Mouse (Mus musculus) E14TG2a.4 (cell line): Measurements from ENCODE around the gene Tbx19.
A peak's percentile ranks its signal among the peaks of the same experiment; 100 is the strongest.

Experiments used
- H3K27me3 ChIP-seq: 2 replicates; pipeline ENCODE4 v1.6.1; 2014; ENCODE audit warnings: low read length, control low read depth; ENCODE audit not compliant: insufficient read depth
- H3K36me3 ChIP-seq: 2 replicates; pipeline ENCODE4 v1.6.1; 2014; ENCODE audit warnings: low read length, control low read depth; ENCODE audit not compliant: insufficient read depth
- H3K4me1 ChIP-seq: replicated peaks from 2 replicates; pipeline ENCODE4 v1.6.1; 2014; ENCODE audit warnings: low read depth, low read length, control low read depth
- H3K4me3 ChIP-seq: replicated peaks from 2 replicates; pipeline ENCODE4 v1.5.1; 2014; ENCODE audit warnings: mild to moderate bottlenecking, low read length
- H3K9me3 ChIP-seq: 2 replicates; pipeline ENCODE4 v1.6.1; 2014; ENCODE audit warnings: low read length, control low read depth
- CTCF ChIP-seq: conservative IDR thresholded peaks from 2 replicates; pipeline ENCODE4 v1.5.1; 2014; ENCODE audit warnings: low read length
- NANOG ChIP-seq: IDR thresholded peaks from 2 replicates; pipeline ENCODE4 v1.6.1; 2014; ENCODE audit warnings: borderline replicate concordance, low read length, mixed read lengths
- POU5F1 ChIP-seq: IDR thresholded peaks from 2 replicates; pipeline ENCODE4 v1.6.1; 2014; ENCODE audit warnings: low read length, borderline replicate concordance

Gene Tbx19

GRCm38 (mm10) chr1:165142343-165142916 lies 18.1 kb downstream of the Tbx19 start:
- H3K4me1 ChIP-seq = no peaks in the 10 kb centered on the region
- no peaks in the 10 kb centered on the region for H3K9me3 ChIP-seq
- H3K36me3 ChIP-seq = no peaks in the 10 kb centered on the region
- TF ChIP-seq POU5F1 (no peak), NANOG (no peak), CTCF (no peak)
- no peak overlapping the region for H3K4me3 ChIP-seq
- peaks cover 19% of the 10 kb centered on the region; the same call in 1 of the 2 replicates for H3K27me3 ChIP-seq

- TF ChIP-seq CTCF = no peak
- TF ChIP-seq NANOG = no peak
- no peak overlapping the region for H3K4me3 ChIP-seq
- peaks cover 19% of the 10 kb centered on the region; the same call in 1 of the 2 replicates for H3K27me3 ChIP-seq
- no peaks in the 10 kb centered on the region for H3K36me3 ChIP-seq
- H3K4me1 ChIP-seq = no peaks in the 10 kb centered on the region
- no peaks in the 10 kb centered on the region for H3K9me3 ChIP-seq
Observed at GRCm38 (mm10) chr1:165140227-165140626, 20.3 kb downstream of the Tbx19 start.

GRCm38 (mm10) chr1:165133858-165134257 lies 26.7 kb downstream of the Tbx19 start:
- Histone ChIP-seq H3K4me3 (no peak overlapping the region), H3K36me3 (no peaks in the 10 kb centered on the region), H3K27me3 (peaks cover 11% of the 10 kb centered on the region; the same call in 1 of the 2 replicates), H3K4me1 (peaks cover 3% of the 10 kb centered on the region; the same call in 1 of the 2 replicates), H3K9me3 (no peaks in the 10 kb centered on the region)
- TF ChIP-seq POU5F1 = no peak
- no peak for TF ChIP-seq NANOG
- TF ChIP-seq CTCF = no peak

GRCm38 (mm10) chr1:165133279-165133678 lies 27.3 kb downstream of the Tbx19 start:
- no peaks in the 10 kb centered on the region for H3K9me3 ChIP-seq
- H3K36me3 ChIP-seq = no peaks in the 10 kb centered on the region
- TF ChIP-seq POU5F1 (no peak), CTCF (no peak), NANOG (no peak)
- H3K4me3 ChIP-seq = no peak overlapping the region
- H3K4me1 ChIP-seq = peaks cover 3% of the 10 kb centered on the region; the same call in 1 of the 2 replicates
- H3K27me3 ChIP-seq = peaks cover 6% of the 10 kb centered on the region; the same call in 1 of the 2 replicates

GRCm38 (mm10) chr1:165132187-165132877 lies 28.2 kb downstream of the Tbx19 start:
- no peak overlapping the region for H3K4me3 ChIP-seq
- H3K4me1 ChIP-seq = peaks cover 3% of the 10 kb centered on the region; the same call in 1 of the 2 replicates
- H3K9me3 ChIP-seq = no peaks in the 10 kb centered on the region
- H3K36me3 ChIP-seq = no peaks in the 10 kb centered on the region
- peak; percentile 92 for TF ChIP-seq CTCF
- no peak for TF ChIP-seq NANOG
- TF ChIP-seq POU5F1 = no peak
- no peaks in the 10 kb centered on the region for H3K27me3 ChIP-seq

- Histone ChIP-seq H3K36me3 (no peaks in the 10 kb centered on the region), H3K27me3 (no peaks in the 10 kb centered on the region), H3K4me3 (no peak overlapping the region), H3K4me1 (peaks cover 3% of the 10 kb centered on the region; the same call in 1 of the 2 replicates), H3K9me3 (no peaks in the 10 kb centered on the region)
- TF ChIP-seq NANOG = no peak
- TF ChIP-seq POU5F1 = no peak
- TF ChIP-seq CTCF = no peak
Observed at GRCm38 (mm10) chr1:165129573-165129972, 31.0 kb downstream of the Tbx19 start.

GRCm38 (mm10) chr1:165121096-165121495 lies 39.5 kb downstream of the Tbx19 start:
- no peak overlapping the region for H3K4me3 ChIP-seq
- no peaks in the 10 kb centered on the region for H3K9me3 ChIP-seq
- peaks cover 20% of the 10 kb centered on the region for H3K4me1 ChIP-seq
- TF ChIP-seq CTCF = no peak
- TF ChIP-seq NANOG = no peak
- TF ChIP-seq POU5F1 = no peak
- peaks cover 21% of the 10 kb centered on the region for H3K27me3 ChIP-seq
- no peaks in the 10 kb centered on the region for H3K36me3 ChIP-seq

- Histone ChIP-seq H3K36me3 (no peaks in the 10 kb centered on the region), H3K27me3 (peaks cover 21% of the 10 kb centered on the region), H3K4me1 (peaks cover 20% of the 10 kb centered on the region), H3K4me3 (no peak overlapping the region), H3K9me3 (no peaks in the 10 kb centered on the region)
- TF ChIP-seq CTCF = peak; percentile 56
- TF ChIP-seq NANOG = no peak
Observed at GRCm38 (mm10) chr1:165120349-165120898, 40.1 kb downstream of the Tbx19 start.
